Mouse (Mus musculus) forebrain, embryonic 12.5 days (tissue): ENCODE results near the gene Tsks. TPM values are rescaled to one million over a fixed set of nuclear protein-coding genes. Genes with fewer than 3 reads are reported as not detected.

Source experiments
- ATAC-seq: fragments of 200-750 bp; cut with Nextera tagmentation; 2 replicates; pipeline ENCODE4 v1.8.0; 2017; ENCODE audit warnings: moderate TSS enrichment; ENCODE audit not compliant: low FRiP score
- H3K27ac ChIP-seq: fragments of 300-500 bp; sonication (generic); 2 replicates; pipeline ENCODE4 v1.5.1; 2016; ENCODE audit warnings: mild to moderate bottlenecking
- H3K27me3 ChIP-seq: fragments of 300-500 bp; sonication (generic); 2 replicates; pipeline ENCODE4 v1.6.1; 2016; ENCODE audit warnings: mild to moderate bottlenecking
- H3K36me3 ChIP-seq: fragments of 300-500 bp; sonication (generic); replicated peaks from 2 replicates; pipeline ENCODE4 v1.6.1; 2016; ENCODE audit warnings: mild to moderate bottlenecking
- H3K4me1 ChIP-seq: fragments of 300-500 bp; sonication (generic); 2 replicates; pipeline ENCODE4 v1.6.1; 2016
- H3K4me2 ChIP-seq: fragments of 300-500 bp; sonication (generic); 2 replicates; pipeline ENCODE4 v1.6.1; 2016; ENCODE audit warnings: mild to moderate bottlenecking, moderate library complexity
- H3K4me3 ChIP-seq: fragments of 300-500 bp; sonication (generic); replicated peaks from 2 replicates; pipeline ENCODE4 v1.5.1; 2016; ENCODE audit warnings: mild to moderate bottlenecking
- H3K9ac ChIP-seq: fragments of 300-500 bp; sonication (generic); 2 replicates; pipeline ENCODE4 v1.6.1; 2016; ENCODE audit warnings: mild to moderate bottlenecking
- H3K9me3 ChIP-seq: fragments of 300-500 bp; sonication (generic); 2 replicates; pipeline ENCODE4 v1.6.1; 2016
- WGBS: fragments of 180-500 bp; shearing (Covaris S2); methylation state at CpG from one replicate; pipeline ENCODE4 v1.1.7; 2016; 5-methylcytosine and 5-hydroxymethylcytosine counted together
- polyA plus RNA-seq: library from polyadenylated mRNA; unstranded; fragments of >200 nt; fragmentation: Nextera tagmentation; extraction: Ambion mirVana; gene quantifications from 2 replicates; pipeline ENCODE4 v1.2.1, GENCODE M21; 2016

The Tsks gene
- polyA plus RNA-seq, 1 experiment from 2014 or later, result 0.27 TPM

DNA sequence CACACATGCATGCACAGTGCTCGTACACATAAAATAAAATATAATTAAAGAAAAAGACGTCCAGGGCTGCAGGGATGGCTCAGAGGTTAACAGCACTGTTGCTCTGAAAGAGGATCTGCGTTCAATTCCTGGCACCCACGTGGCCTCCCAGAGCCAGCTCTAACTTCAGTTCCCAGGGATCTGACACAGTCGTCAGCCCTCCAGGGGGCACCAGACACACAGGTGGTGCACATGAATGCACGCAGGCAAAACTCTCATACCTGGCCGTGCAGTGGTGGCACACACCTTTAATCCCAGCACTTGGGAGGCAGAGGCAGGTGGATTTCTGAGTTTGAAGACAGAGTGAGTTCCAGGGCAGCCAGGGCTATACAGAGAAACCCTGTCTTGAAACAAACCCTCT is 23.0 kb downstream of the Tsks start:
- Histone ChIP-seq H3K36me3 (peaks cover 60% of the 10 kb centered on the region), H3K9me3 (no peaks in the 10 kb centered on the region), H3K4me2 (no peak overlapping the region), H3K27ac (no peak overlapping the region), H3K4me1 (peaks cover 9% of the 10 kb centered on the region), H3K27me3 (no peaks in the 10 kb centered on the region), H3K4me3 (no peak overlapping the region), H3K9ac (no peak overlapping the region)
- ATAC-seq, result no peak
- 86% methylated on average over 7 of the region's 7 CpGs for WGBS

DNA sequence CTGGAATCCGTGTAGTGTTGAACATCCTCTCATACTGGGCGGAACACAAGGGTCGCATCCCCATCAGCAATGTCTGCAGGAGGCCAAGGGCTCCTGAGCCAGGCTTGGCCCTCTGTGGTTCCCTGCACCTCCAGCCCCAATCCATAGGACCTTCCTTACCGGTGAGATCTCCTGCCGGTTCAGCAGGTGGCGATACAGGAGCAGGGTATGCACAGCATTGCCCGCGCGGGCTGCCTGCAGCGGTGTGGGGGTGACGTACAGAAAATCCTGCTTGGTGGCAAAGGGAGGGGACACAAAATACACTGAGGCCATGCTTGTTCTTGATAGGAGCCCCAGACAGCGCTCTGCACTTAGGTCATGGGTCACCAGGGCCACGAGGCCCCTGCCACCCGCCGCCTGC is 23.6 kb downstream of the Tsks start:
- Histone ChIP-seq H3K4me1 (peaks cover 15% of the 10 kb centered on the region), H3K27me3 (no peaks in the 10 kb centered on the region), H3K27ac (no peak overlapping the region), H3K36me3 (peaks cover 53% of the 10 kb centered on the region), H3K4me3 (no peak overlapping the region), H3K4me2 (no peak overlapping the region), H3K9ac (no peak overlapping the region), H3K9me3 (no peaks in the 10 kb centered on the region)
- ATAC-seq, result no peak
- 86% methylated on average over 15 of the region's 15 CpGs for WGBS

DNA sequence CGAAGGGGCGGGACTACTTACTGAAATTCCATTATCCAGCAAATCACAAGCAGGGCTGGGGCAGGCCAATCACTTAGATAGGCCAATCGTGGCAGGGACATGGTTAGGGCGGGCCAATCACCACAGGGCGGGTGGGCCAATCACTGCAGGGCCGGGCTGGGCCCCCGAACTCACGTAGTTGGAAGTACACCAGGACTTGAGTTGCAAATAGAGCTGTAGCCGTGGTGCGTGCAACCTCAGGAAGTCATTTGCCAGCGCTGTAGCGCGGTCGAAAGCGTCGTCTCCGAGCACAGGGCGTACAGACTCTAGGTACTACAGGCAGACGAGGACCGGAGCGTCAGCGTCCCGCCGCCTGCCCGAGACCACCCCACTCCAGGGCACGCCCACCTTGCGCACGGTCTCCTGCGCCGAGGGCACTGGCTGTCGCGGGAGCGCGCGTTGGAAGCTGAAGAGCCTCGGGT is 27.3 kb downstream of the Tsks start:
- peak overlapping the region; percentile 90 for H3K27ac ChIP-seq
- peaks cover 39% of the 10 kb centered on the region for H3K4me1 ChIP-seq
- no peaks in the 10 kb centered on the region for H3K27me3 ChIP-seq
- peaks cover 26% of the 10 kb centered on the region for H3K36me3 ChIP-seq
- H3K4me2 ChIP-seq, result peak overlapping the region; percentile 74
- peak; percentile 94 for ATAC-seq
- H3K9ac ChIP-seq, result peak overlapping the region; percentile 65
- 1% methylated on average over 36 of the region's 36 CpGs for WGBS
- peak overlapping the region; percentile 54 for H3K4me3 ChIP-seq
- H3K9me3 ChIP-seq, result no peaks in the 10 kb centered on the region

DNA sequence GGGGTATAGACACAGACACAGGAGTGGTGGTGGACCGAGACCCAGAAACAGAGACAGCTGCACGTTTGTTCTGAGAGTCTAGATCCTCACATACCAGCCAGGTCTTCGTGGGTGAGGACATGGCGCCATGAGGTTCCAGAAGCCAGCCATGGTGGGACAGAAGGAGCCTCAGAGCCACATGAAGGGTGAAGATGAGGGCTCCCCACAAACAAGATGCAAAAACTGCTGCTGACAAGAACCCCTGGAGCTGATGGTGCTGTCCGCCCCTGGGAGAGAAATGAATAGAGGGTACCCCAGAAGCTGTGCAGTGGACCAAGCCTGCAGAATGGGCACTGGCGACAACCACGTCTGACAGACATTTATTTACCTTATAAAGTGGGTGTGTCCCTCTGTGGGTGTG is 28.1 kb downstream of the Tsks start:
- H3K27me3 ChIP-seq, result no peaks in the 10 kb centered on the region
- H3K9ac ChIP-seq, result peak overlapping the region; percentile 65
- 72% methylated on average over 7 of the region's 7 CpGs for WGBS
- peaks cover 42% of the 10 kb centered on the region for H3K4me1 ChIP-seq
- peaks cover 24% of the 10 kb centered on the region for H3K36me3 ChIP-seq
- peak overlapping the region; percentile 54 for H3K4me3 ChIP-seq
- peak overlapping the region; percentile 90 for H3K27ac ChIP-seq
- ATAC-seq, result no peak
- no peaks in the 10 kb centered on the region for H3K9me3 ChIP-seq
- H3K4me2 ChIP-seq, result peak overlapping the region; percentile 74

DNA sequence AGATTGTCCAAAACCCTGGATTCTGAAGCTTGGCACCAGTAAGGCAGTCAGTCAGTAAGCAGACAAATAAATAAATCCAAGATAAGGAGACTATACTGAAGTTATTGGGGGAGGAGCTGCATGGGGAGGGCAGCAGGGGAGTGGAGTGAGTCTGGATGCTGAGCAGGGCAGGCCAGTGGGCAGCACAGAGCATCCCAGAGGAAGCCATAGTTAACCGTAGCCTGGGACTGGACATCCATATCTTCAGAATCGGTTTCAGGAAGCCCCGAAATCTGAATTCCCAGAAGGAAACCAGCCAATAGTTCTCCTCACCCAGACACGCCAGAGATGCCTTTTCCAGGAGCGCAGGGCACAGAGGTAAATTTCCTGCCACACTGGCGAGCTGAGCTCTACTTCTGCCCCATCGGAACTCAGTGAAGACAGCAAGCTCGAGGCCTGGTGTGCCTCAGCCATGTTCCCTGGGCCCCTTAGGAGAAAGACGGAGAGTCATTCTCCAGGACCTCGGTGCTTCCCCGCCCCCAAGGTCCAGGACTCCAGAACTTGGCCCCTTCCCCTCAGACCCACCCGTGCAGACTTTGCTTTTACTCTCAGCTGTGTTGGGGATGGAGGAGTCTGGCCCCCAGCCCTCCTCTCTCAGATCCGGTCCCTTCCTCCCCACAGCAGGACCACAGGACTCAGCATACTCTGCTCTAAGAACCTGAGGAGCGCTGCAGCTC is 30.6 kb downstream of the Tsks start:
- WGBS, result 32% methylated on average over 14 of the region's 14 CpGs
- peaks cover 42% of the 10 kb centered on the region for H3K4me1 ChIP-seq

DNA sequence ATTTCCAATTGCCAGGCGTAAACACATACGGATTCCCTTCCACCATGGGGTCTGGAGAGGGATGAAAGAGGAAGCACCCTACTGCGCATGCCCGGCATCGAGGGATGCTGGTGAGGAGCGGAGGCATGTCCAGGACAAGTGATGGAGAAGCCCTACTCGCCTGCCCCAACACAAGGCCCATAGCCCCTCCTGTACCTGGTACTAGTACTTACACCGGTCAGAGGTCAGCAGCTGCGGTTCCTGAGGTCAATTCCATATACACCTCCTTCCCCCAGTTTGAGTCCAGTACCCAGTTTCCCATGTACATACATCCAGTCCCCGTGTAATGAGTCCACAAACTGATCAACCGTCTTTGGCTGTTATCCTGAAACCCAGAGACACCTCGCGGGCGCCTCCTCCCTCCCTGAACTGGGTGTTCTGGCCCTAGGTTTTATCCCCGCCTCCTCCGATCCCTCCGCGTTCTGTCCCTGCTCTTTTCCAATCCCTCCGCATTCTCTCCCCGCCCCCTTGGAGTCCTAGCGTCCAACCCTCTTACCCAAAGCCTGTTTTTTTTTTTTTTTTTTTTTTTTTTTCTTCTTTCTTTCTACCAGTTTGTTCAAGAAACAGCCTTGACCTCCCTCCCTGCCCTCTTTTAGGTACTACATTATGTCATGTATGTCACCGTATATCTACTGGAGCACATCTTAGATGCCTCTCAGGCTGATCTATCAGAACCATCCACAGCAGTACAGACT is 31.5 kb downstream of the Tsks start, which contains the start of gene Cpt1c:
TSS of gene Cpt1c (minus strand) at position 469 of the 734 bp plus-strand sequence.
- Histone ChIP-seq H3K27ac (peak within 1 kb of the TSS; percentile 96), H3K36me3 (peaks cover 41% of the 10 kb centered on the region), H3K4me2 (peak within 1 kb of the TSS; percentile 76), H3K9ac (peak within 1 kb of the TSS; percentile 73), H3K4me1 (peaks cover 42% of the 10 kb centered on the region), H3K27me3 (no peaks in the 10 kb centered on the region), H3K4me3 (peak within 1 kb of the TSS; percentile 54), H3K9me3 (no peaks in the 10 kb centered on the region)
- ATAC-seq, result peak; percentile 52
- under 1% methylated on average over 22 of the region's 22 CpGs for WGBS

More for the DNA sequence above, 30.6 kb downstream of the Tsks start:
- Histone ChIP-seq H3K4me2 (peak overlapping the region; percentile 76), H3K27me3 (no peaks in the 10 kb centered on the region), H3K9ac (peak overlapping the region; percentile 73), H3K9me3 (no peaks in the 10 kb centered on the region), H3K36me3 (peaks cover 31% of the 10 kb centered on the region), H3K27ac (peak overlapping the region; percentile 96), H3K4me3 (peak overlapping the region; percentile 54)
- no peak for ATAC-seq

DNA sequence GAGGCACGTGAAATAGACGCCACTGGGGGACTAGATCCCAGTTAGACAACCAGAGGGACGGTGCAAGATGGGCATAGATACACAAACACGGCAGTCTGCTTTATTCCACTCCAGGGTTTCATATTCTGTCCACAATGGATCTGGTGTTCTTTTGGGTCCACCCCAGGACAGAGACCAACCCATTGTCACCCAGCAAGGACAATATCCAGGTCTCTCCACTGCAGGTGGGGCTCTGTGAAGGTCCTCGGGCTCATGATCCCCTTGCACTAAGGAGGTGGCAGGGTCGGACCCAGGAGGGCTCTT is 32.1 kb downstream of the Tsks start:
- Histone ChIP-seq H3K27me3 (no peaks in the 10 kb centered on the region), H3K9me3 (no peaks in the 10 kb centered on the region), H3K4me1 (peaks cover 38% of the 10 kb centered on the region), H3K4me3 (no peak overlapping the region), H3K36me3 (peaks cover 46% of the 10 kb centered on the region), H3K9ac (no peak overlapping the region), H3K4me2 (peak overlapping the region; percentile 76), H3K27ac (peak overlapping the region; percentile 96)
- peak; percentile 9; the same call in 1 of the 2 replicates for ATAC-seq
- 18% methylated on average over 6 of the region's 6 CpGs for WGBS

DNA sequence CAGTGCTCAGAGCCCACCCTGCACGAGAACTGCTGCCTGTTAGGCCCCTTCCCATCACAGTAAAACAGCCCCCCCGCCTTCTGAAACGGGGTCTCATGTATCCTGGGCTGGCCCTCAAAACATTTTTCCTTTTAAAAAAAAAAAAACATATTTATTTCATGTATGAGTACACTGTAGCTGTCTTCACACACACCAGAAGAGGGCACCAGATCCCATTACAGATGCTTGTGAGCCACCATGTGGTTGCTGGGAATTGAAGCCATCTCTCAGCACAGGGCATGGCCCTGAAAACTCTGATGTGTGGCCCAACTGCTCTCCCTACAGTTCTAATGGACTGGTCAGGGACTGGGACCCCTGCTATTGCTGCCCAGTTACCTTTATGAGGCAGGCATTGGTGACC is 35.3 kb downstream of the Tsks start:
- Histone ChIP-seq H3K4me2 (no peak overlapping the region), H3K9ac (no peak overlapping the region), H3K4me1 (peaks cover 18% of the 10 kb centered on the region), H3K36me3 (peaks cover 71% of the 10 kb centered on the region), H3K27me3 (no peaks in the 10 kb centered on the region), H3K4me3 (no peak overlapping the region), H3K27ac (no peak overlapping the region), H3K9me3 (no peaks in the 10 kb centered on the region)
- no peak for ATAC-seq
- WGBS, result 96% methylated on average over 3 of the region's 3 CpGs

DNA sequence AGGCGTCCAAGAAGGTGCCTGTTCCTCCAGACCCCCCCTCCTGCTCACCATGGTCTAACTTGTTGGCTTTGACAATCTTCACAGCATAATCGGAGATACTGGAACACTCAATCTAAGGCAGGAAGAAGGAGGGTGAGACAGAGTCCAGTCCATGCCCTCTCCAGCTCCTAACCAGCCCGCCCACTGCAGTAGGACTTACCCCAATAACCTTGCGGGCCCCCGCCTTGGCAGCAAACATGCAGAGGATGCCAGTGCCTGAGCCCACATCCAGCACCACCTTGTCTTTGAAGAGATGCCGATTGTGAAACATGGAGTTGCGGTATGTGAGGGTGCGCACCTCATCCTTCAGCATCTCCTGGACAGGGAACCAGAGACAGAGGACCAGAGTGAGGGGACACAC is 38.5 kb downstream of the Tsks start:
- Histone ChIP-seq H3K9me3 (no peaks in the 10 kb centered on the region), H3K4me2 (no peak overlapping the region), H3K9ac (no peak overlapping the region), H3K27me3 (no peaks in the 10 kb centered on the region), H3K36me3 (peaks cover 63% of the 10 kb centered on the region), H3K27ac (no peak overlapping the region), H3K4me1 (peaks cover 24% of the 10 kb centered on the region), H3K4me3 (no peak overlapping the region)
- ATAC-seq, result no peak
- 96% methylated on average over 8 of the region's 8 CpGs for WGBS

DNA sequence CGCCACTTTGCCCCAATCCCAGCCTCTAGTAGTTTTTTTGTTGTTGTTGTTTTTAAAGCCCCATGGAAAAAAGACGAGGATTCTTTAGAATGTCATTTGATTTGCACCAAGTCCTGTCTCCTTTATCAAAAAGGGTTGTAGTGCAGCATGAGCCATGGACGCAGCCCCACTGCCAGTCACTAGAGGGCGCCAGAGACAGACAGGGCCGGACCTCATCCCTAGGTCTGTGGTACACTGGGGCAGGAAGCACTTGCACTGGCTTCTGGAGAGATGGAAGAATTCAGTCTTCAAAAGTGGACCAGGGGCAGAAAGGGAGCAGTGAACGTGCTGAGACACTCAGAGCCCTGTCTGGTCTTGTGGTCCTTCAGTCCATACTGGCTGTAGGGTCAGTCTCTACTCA is 40.1 kb downstream of the Tsks start:
- no peak overlapping the region; the same call in 1 of the 2 replicates for H3K4me3 ChIP-seq
- H3K4me2 ChIP-seq, result no peak overlapping the region
- peaks cover 30% of the 10 kb centered on the region for H3K4me1 ChIP-seq
- peak overlapping the region; percentile 60; the same call in 1 of the 2 replicates for H3K27ac ChIP-seq
- H3K36me3 ChIP-seq, result peaks cover 47% of the 10 kb centered on the region
- no peaks in the 10 kb centered on the region for H3K9me3 ChIP-seq
- no peak for ATAC-seq
- no peak overlapping the region for H3K9ac ChIP-seq
- 35% methylated on average over 6 of the region's 6 CpGs for WGBS
- no peaks in the 10 kb centered on the region for H3K27me3 ChIP-seq

DNA sequence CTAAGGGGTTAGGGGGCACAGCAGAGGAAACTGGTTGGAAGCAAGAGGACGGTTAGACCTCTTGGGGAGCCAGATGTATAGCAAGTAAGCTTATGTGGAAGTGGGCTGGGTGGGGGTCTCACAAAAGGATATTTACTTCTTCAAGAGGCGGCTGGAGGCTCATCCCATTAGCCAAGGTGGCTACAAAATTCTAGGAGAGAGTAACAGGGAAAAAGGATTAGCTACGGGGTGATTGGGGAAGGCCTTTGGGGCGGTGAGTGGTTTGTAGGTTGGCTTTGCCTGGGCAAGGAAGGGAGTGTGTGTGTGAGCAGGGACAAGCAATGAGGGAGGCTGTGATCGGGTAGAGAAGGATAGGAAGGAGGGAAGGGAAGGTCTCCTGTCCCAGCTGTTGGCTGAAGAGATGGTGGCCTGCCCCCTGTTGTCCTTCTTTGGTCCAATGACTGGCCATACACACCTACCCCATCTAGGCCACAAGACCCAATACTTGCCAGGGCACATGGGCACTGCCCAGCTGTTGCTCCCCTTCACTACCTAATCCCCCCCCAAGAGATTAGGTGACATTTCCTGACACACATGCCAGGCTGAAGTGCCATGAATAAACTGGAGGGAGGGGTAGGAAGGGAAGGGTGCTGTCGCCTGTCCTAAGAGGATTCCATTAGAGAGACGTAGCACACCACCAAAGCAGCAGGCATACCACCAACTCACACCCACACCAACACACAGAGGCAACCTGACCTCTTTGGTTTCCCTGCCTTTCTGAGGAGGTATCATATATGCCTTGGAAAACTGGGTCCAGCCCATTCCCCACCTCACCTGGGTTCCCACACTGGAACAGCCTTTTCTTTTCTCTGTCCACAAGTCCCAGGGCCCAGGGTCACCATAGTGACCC is 41.2 kb downstream of the Tsks start:
- peaks cover 39% of the 10 kb centered on the region for H3K4me1 ChIP-seq
- H3K27ac ChIP-seq, result peak overlapping the region; percentile 93
- no peaks in the 10 kb centered on the region for H3K27me3 ChIP-seq
- H3K9ac ChIP-seq, result peak overlapping the region; percentile 97
- H3K9me3 ChIP-seq, result no peaks in the 10 kb centered on the region
- 76% methylated on average over 7 of the region's 7 CpGs for WGBS
- H3K4me2 ChIP-seq, result peak overlapping the region; percentile 68
- H3K36me3 ChIP-seq, result peaks cover 36% of the 10 kb centered on the region
- no peak for ATAC-seq
- H3K4me3 ChIP-seq, result peak overlapping the region; percentile 96

DNA sequence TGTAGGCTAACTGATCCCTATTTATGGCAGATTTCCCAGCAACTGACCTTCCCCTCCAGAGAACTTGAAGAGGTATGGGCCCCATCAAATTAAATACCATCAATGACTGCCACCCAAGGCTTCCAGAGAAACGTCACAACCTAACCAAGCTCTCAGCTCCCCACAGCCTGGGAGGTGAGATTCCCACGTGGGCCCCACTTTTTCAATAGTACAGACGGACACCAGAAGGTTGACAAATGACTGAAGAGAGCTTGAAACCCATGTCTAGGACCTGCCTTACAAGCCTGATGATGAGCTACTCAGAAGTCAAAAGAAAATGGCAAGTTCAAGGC is 41.8 kb downstream of the Tsks start:
- Histone ChIP-seq H3K9ac (peak overlapping the region; percentile 97; the same call in 1 of the 2 replicates), H3K4me1 (peaks cover 43% of the 10 kb centered on the region), H3K9me3 (no peaks in the 10 kb centered on the region), H3K36me3 (peaks cover 36% of the 10 kb centered on the region), H3K4me3 (peak overlapping the region; percentile 96), H3K27ac (peak overlapping the region; percentile 93), H3K4me2 (peak overlapping the region; percentile 68), H3K27me3 (no peaks in the 10 kb centered on the region)
- ATAC-seq, result no peak
- WGBS, result 44% methylated on average over 3 of the region's 3 CpGs
